Mouse (Mus musculus) lung, adult 2 months (tissue): ENCODE results near the gene Yipf3.

ENCODE experiments used
- CTCF ChIP-seq: fragments of 200-500 bp; IDR thresholded peaks from 2 replicates; pipeline ENCODE4 v1.5.1; 2011; ENCODE audit warnings: mild to moderate bottlenecking, low read length, control low read depth; ENCODE audit not compliant: insufficient read depth
- POLR2A ChIP-seq: fragments of 200-500 bp; IDR thresholded peaks from 2 replicates; pipeline ENCODE4 v1.6.1; 2011; ENCODE audit warnings: low read depth, mild to moderate bottlenecking, control low read depth, low read length, borderline replicate concordance; ENCODE audit errors: extremely low read depth

DNA sequence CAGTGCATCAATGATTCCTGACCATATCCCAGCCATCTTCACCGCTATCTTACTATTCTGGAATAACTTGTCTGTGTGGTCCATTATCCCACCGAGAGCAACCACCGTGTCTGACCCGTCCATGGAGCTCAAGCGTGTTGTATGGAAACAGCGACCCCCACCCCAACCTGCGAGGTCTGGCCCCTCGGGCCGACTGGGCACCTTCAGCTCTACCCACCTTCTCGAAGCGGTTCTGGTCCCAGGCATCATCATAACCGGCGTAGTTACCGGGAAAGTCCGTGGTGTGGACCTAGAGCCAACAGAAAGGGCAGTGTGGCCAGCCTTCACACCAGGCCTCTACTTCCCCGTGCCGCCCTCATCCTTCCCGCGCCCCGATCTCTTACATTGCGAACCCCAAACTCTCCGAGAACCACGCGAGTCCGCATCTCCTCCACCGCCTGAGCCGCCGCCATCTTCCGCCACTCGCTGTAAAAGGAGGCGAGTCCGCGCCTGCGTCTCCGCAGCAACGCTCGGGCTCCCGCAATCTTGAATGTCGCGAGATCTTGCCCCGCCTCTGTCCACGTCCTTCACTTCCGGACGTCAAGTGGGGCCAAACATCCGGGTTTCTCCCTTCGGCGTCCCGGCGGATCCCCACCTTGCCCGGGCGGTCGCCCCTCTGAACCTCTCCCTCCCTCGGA is at the start of gene Yipf3, which contains the start of gene Polr1c:
- TF ChIP-seq POLR2A (peak; percentile 85), CTCF (no peak)
